Mouse (Mus musculus): ENCODE measurements around the gene Dst.

Gene Dst

GRCm38 (mm10) chr1:33927466-33927865 is 19.4 kb downstream of the Dst start:
- CTCF ChIA-PET: no interaction called here

GRCm38 (mm10) chr1:33931791-33932190 is 23.8 kb downstream of the Dst start:
- CTCF ChIA-PET: no interaction called here

- CTCF ChIA-PET: no interaction called here
Observed at GRCm38 (mm10) chr1:33932196-33932595, 24.2 kb downstream of the Dst start.

GRCm38 (mm10) chr1:33932845-33933499 is 24.9 kb downstream of the Dst start:
- CTCF ChIA-PET: interaction anchor here (0.6 kb wide), 1 partner anchor 121 kb away, joined by 5 read pairs; no protein-coding TSS in a partner anchor

- CTCF ChIA-PET: no interaction called here
Observed at GRCm38 (mm10) chr1:33935946-33936345, 27.9 kb downstream of the Dst start.

GRCm38 (mm10) chr1:33939828-33940227 is 31.8 kb downstream of the Dst start:
- CTCF ChIA-PET: no interaction called here

GRCm38 (mm10) chr1:33940364-33940928 is 32.4 kb downstream of the Dst start:
- CTCF ChIA-PET: no interaction called here

GRCm38 (mm10) chr1:33942638-33943037 is 34.6 kb downstream of the Dst start:
- CTCF ChIA-PET: no interaction called here

GRCm38 (mm10) chr1:33943943-33944342 is 35.9 kb downstream of the Dst start:
- CTCF ChIA-PET: no interaction called here

- CTCF ChIA-PET: no interaction called here
Observed at GRCm38 (mm10) chr1:33944977-33945750, 37.1 kb downstream of the Dst start.

GRCm38 (mm10) chr1:33945756-33946155 is 37.7 kb downstream of the Dst start:
- CTCF ChIA-PET: no interaction called here

- CTCF ChIA-PET: no interaction called here
Observed at GRCm38 (mm10) chr1:33946601-33947395, 38.8 kb downstream of the Dst start.

GRCm38 (mm10) chr1:33947838-33948237 is 39.8 kb downstream of the Dst start:
- CTCF ChIA-PET: no interaction called here

- CTCF ChIA-PET: no interaction called here
Observed at GRCm38 (mm10) chr1:33948511-33948910, 40.5 kb downstream of the Dst start.

GRCm38 (mm10) chr1:33955626-33956025 is 47.6 kb downstream of the Dst start:
- CTCF ChIA-PET: no interaction called here

GRCm38 (mm10) chr1:33960439-33960838 is 52.4 kb downstream of the Dst start:
- CTCF ChIA-PET: no interaction called here

- CTCF ChIA-PET: no interaction called here
Observed at GRCm38 (mm10) chr1:33964643-33965042, 56.6 kb downstream of the Dst start.

GRCm38 (mm10) chr1:33965824-33966223 is 57.8 kb downstream of the Dst start:
- CTCF ChIA-PET: interaction anchor here (0.7 kb wide), 1 partner anchor 542 kb away, joined by 4 read pairs; no protein-coding TSS in a partner anchor

GRCm38 (mm10) chr1:33966328-33966727 is 58.3 kb downstream of the Dst start:
- CTCF ChIA-PET: interaction anchor here (0.7 kb wide), 1 partner anchor 543 kb away, joined by 4 read pairs; no protein-coding TSS in a partner anchor

- CTCF ChIA-PET: interaction anchor here (0.6 to 0.7 kb wide), 2 partner anchors 71 to 94 kb away, joined by 3 read pairs; no protein-coding TSS in a partner anchor
Observed at GRCm38 (mm10) chr1:33967206-33967605, 59.2 kb downstream of the Dst start.

GRCm38 (mm10) chr1:33969910-33970309 is 61.9 kb downstream of the Dst start:
- CTCF ChIA-PET: no interaction called here

- CTCF ChIA-PET: no interaction called here
Observed at GRCm38 (mm10) chr1:33974401-33974800, 66.4 kb downstream of the Dst start.

Data from spleen, embryonic (tissue).